Mouse (Mus musculus) spleen, adult 2 months (tissue): Measurements from ENCODE around the gene Wbp4.

ENCODE experiments used
- CTCF ChIP-seq: fragments of 200-500 bp; IDR thresholded peaks from 2 replicates; pipeline ENCODE4 v1.5.1; 2011; ENCODE audit warnings: mild to moderate bottlenecking, inconsistent platforms; ENCODE audit not compliant: insufficient read depth, insufficient read length, insufficient replicate concordance; ENCODE audit errors: extremely low read depth
- POLR2A ChIP-seq: fragments of 200-500 bp; IDR thresholded peaks from 2 replicates; pipeline ENCODE4 v1.6.1; 2011; ENCODE audit warnings: low read depth, low read length, inconsistent platforms

- TF ChIP-seq CTCF: no peak
- TF ChIP-seq POLR2A: no peak
These were observed 7.2 kb upstream of the Wbp4 start for GRCm38 (mm10) chr14:79488531-79488930.
